Mouse (Mus musculus) stomach, postnatal 0 days (tissue): ENCODE measurements at regions not wholly inside any gene's neighbourhood (a gene's known extent, or its start where the extent isn't known, plus 50 kb on each side); places are given as distances from the start of the nearest gene placed in this dataset.

Experiments used
- ATAC-seq: fragments of 200-750 bp; cut with Nextera tagmentation; 2 replicates; pipeline ENCODE4 v1.8.0; 2017; ENCODE audit not compliant: low FRiP score, low TSS enrichment
- DNase-seq: peaks from one replicate; pipeline ENCODE4 v3.0.0-alpha.2; 2016; ENCODE audit warnings: low spot score
- H3K27ac ChIP-seq: fragments of 300-500 bp; sonication (generic); replicated peaks from 2 replicates; pipeline ENCODE4 v1.5.1; 2014; ENCODE audit warnings: mild to moderate bottlenecking, control low read depth
- H3K27me3 ChIP-seq: fragments of 300-500 bp; sonication (generic); 2 replicates; pipeline ENCODE4 v1.6.1; 2014; ENCODE audit warnings: low read length; ENCODE audit not compliant: control insufficient read depth, insufficient read depth
- H3K36me3 ChIP-seq: fragments of 300-500 bp; sonication (generic); 2 replicates; pipeline ENCODE4 v1.6.1; 2014; ENCODE audit warnings: low read length, mixed read lengths; ENCODE audit not compliant: control insufficient read depth, insufficient read depth
- H3K4me1 ChIP-seq: fragments of 300-500 bp; sonication (generic); replicated peaks from 2 replicates; pipeline ENCODE4 v1.6.1; 2014; ENCODE audit warnings: antibody characterized with exemption; ENCODE audit not compliant: control insufficient read depth, insufficient read depth
- H3K4me2 ChIP-seq: fragments of 300-500 bp; sonication (generic); replicated peaks from 2 replicates; pipeline ENCODE4 v1.6.1; 2014; ENCODE audit warnings: low read depth, mild to moderate bottlenecking, control low read depth, moderate library complexity
- H3K4me3 ChIP-seq: fragments of 300-500 bp; sonication (generic); 2 replicates; pipeline ENCODE4 v1.5.1; 2014; ENCODE audit warnings: low read depth, low read length, control low read depth
- H3K9ac ChIP-seq: fragments of 300-500 bp; sonication (generic); 2 replicates; pipeline ENCODE4 v1.6.1; 2014; ENCODE audit warnings: mild to moderate bottlenecking, low read length, control low read depth, mixed read lengths
- H3K9me3 ChIP-seq: fragments of 300-500 bp; sonication (generic); 2 replicates; pipeline ENCODE4 v1.6.1; 2016; ENCODE audit warnings: low read length; ENCODE audit not compliant: control insufficient read depth
- CTCF ChIP-seq: IDR thresholded peaks from 2 replicates; pipeline ENCODE4 v1.5.1; 2016; ENCODE audit warnings: antibody characterized with exemption, low read depth, mild to moderate bottlenecking, moderate library complexity
- EP300 ChIP-seq: optimal IDR thresholded peaks from 2 replicates; pipeline ENCODE3; 2016; ENCODE audit warnings: antibody characterized with exemption
- WGBS: fragments of 180-500 bp; shearing (Covaris S2); extraction: QIAGEN DNeasy Blood & Tissue Kit; methylation state at CpG from one replicate; pipeline ENCODE4 v1.1.7; 2014; 5-methylcytosine and 5-hydroxymethylcytosine counted together

DNA sequence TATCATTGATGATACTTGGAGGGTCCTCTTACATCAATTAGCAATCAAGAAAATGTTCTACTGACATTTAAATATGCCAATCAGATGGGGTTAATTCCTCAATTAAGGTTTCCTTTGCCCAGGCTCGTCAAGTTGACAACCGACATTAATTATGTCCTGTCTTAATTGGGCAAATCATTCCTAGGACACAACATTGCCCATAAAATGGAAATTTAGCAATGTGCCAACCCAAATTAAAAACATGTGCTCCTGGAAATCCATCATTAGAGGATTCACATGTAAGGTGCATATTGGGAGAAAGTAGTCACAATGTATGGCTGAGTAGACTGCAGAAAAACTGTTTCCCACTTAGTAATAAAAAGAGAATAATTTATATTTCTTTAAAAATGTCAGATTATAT lies 483.6 kb upstream of the B430305J03Rik start:
- Histone ChIP-seq H3K4me3 (no peak overlapping the region), H3K27ac (no peak overlapping the region), H3K36me3 (no peaks in the 10 kb centered on the region), H3K9ac (no peak overlapping the region), H3K4me1 (no peaks in the 10 kb centered on the region), H3K4me2 (no peak overlapping the region), H3K27me3 (no peaks in the 10 kb centered on the region), H3K9me3 (no peaks in the 10 kb centered on the region)
- TF ChIP-seq CTCF (no peak), EP300 (no peak)
- ATAC-seq (no peak), DNase-seq (no peak)
- WGBS: 91% methylated on average over 2 of the region's 2 CpGs

DNA sequence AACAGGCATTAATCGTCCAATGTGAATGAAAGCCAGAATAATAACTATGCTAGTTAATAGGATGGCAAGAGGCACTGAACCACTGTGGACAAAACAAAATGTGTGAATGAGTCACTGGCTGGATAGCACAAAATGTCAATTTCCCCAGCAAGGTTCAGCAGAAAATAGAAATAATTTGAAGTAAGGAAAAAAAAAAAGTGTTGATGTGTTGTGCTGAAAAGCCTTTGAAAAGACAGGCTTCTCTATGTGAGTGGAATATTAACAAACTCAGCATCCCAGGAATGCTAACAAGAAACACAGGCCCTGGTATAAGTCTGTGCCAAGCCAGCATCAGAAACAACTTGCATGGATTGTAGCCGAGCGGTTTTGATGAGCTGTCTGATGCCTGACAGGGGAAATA lies 481.0 kb upstream of the B430305J03Rik start:
- Histone ChIP-seq H3K27me3 (no peaks in the 10 kb centered on the region), H3K4me3 (no peak overlapping the region), H3K9ac (no peak overlapping the region), H3K4me1 (no peaks in the 10 kb centered on the region), H3K27ac (no peak overlapping the region), H3K4me2 (no peak overlapping the region), H3K9me3 (no peaks in the 10 kb centered on the region), H3K36me3 (no peaks in the 10 kb centered on the region)
- WGBS: 65% methylated on average over 3 of the region's 3 CpGs
- TF ChIP-seq EP300 (no peak), CTCF (no peak)
- no peak for DNase-seq
- no peak for ATAC-seq

DNA sequence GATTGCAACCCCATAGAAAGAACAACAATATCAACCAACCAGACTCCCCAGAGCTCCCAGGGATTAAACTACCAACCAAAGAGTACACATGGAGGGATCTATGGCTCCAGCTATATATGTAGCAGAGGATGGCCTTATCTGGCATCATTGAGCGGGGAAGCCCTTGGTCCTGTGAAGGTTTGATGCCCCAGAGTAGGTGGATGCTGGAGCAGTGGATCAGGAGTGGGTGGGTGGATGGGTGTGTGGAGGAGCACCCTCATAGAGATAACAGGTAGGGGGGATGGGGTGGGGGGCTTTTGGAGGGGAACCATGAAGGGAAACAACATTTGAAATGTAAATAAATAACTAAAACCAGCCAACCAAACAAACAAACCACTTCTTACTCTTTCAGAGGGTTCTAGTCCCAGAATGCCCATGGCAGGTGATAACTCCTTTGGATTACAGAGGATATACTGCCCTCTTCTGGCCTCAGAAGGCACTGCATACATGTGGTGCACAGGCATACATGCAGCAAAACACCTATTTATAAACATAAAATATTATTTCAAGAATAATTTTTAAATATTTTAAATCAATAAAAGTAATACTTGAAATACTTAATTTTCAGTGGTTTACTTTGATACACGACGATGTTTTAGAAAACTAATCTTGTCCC lies 473.7 kb upstream of the B430305J03Rik start:
- no peak for ATAC-seq
- Histone ChIP-seq H3K4me1 (no peaks in the 10 kb centered on the region), H3K9ac (no peak overlapping the region), H3K4me2 (no peak overlapping the region), H3K9me3 (no peaks in the 10 kb centered on the region), H3K27me3 (no peaks in the 10 kb centered on the region), H3K36me3 (no peaks in the 10 kb centered on the region), H3K27ac (no peak overlapping the region), H3K4me3 (no peak overlapping the region)
- peak; percentile 29 for DNase-seq
- peak; percentile 77 for TF ChIP-seq CTCF
- TF ChIP-seq EP300: no peak
- 60% methylated on average over 3 of the region's 3 CpGs for WGBS

DNA sequence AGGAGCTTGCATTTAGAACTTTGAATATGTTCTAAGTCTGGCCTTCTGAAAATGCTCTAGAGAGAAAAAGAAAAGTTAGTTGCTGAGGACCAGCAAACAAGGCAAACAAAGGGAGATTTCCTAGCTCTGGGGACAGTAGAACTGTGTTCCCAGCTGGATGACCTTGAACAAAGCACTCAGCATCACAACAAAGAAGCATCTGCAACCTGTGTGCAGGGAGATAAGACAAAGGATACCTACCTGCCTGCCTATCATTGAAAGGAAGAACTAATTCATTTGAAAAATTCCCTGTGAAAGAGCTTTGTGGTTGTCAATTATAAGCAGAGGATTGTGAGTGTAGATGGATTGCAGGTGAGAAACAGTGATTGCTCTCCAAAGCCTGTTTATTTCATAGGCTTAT lies 451.1 kb upstream of the B430305J03Rik start:
- H3K4me1 ChIP-seq: no peaks in the 10 kb centered on the region
- no peak overlapping the region for H3K4me2 ChIP-seq
- H3K27me3 ChIP-seq: no peaks in the 10 kb centered on the region
- no peak overlapping the region for H3K9ac ChIP-seq
- no peak for ATAC-seq
- H3K9me3 ChIP-seq: no peaks in the 10 kb centered on the region
- H3K27ac ChIP-seq: no peak overlapping the region
- no peak for TF ChIP-seq EP300
- no peak for TF ChIP-seq CTCF
- H3K4me3 ChIP-seq: no peak overlapping the region
- no peak for DNase-seq
- no peaks in the 10 kb centered on the region for H3K36me3 ChIP-seq

DNA sequence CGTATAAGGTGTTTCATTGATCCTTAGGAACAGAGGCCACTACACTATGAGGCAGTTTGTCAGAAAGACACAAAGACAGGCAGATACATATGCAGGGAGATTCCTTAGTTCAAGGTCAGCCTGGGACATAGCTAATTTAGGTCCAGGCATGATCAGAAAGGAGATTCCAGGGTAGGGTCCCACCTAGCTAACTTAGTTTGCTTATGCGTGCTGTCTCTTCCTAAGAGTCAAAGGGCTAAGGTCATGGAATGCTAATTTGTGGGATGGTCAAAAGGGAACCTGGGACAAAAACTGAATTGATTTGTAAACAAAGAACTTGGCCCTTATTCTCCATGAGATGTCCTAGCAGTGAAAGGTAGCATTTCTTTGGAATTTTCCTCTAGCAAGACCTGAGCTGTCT lies 430.3 kb upstream of the B430305J03Rik start:
- no peak overlapping the region for H3K27ac ChIP-seq
- WGBS: 81% methylated on average over 2 of the region's 2 CpGs
- no peaks in the 10 kb centered on the region for H3K4me1 ChIP-seq
- no peak overlapping the region for H3K9ac ChIP-seq
- ATAC-seq (no peak), DNase-seq (no peak)
- no peak overlapping the region for H3K4me2 ChIP-seq
- H3K4me3 ChIP-seq: no peak overlapping the region
- no peaks in the 10 kb centered on the region for H3K27me3 ChIP-seq
- no peaks in the 10 kb centered on the region for H3K9me3 ChIP-seq
- no peak for TF ChIP-seq CTCF
- TF ChIP-seq EP300: no peak
- no peaks in the 10 kb centered on the region for H3K36me3 ChIP-seq

DNA sequence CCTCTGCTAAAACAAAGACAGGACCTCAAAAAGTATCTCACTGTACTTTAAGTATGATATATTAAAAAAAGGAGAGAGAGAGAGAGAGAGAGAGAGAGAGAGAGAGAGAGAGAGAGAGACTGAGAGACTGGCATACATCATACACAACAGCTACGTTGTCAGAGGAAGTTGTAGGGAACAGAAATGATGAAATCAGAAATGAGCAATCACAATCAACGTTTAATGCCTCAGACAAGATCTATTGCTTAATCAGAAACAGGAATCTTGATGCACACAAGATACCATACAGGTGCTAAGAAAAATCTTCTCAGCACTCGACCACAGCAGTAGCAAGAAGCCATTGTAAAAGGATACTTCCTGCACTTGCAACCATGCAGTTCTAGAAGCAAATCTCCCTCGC lies 424.9 kb upstream of the B430305J03Rik start:
- ATAC-seq (no peak), DNase-seq (no peak)
- no peaks in the 10 kb centered on the region for H3K9me3 ChIP-seq
- no peak overlapping the region for H3K4me3 ChIP-seq
- 53% methylated on average over 4 of the region's 4 CpGs for WGBS
- H3K4me1 ChIP-seq: no peaks in the 10 kb centered on the region
- no peak overlapping the region for H3K9ac ChIP-seq
- no peaks in the 10 kb centered on the region for H3K27me3 ChIP-seq
- no peak overlapping the region for H3K4me2 ChIP-seq
- no peak for TF ChIP-seq CTCF
- TF ChIP-seq EP300: no peak
- H3K36me3 ChIP-seq: no peaks in the 10 kb centered on the region
- no peak overlapping the region for H3K27ac ChIP-seq
